Mouse (Mus musculus) adrenal gland, adult 18-20 months (tissue): ENCODE results near the gene Fanca. TPM values are rescaled to one million over a fixed set of nuclear protein-coding genes. Genes with fewer than 3 reads are reported as not detected.

Source experiments
- DNase-seq, 2 experiments: peaks; one replicate each; pipeline ENCODE4 v3.0.0; 2021 to 2022; ENCODE audit warnings: low spot score in 2 of 2
- long read RNA-seq, 2 experiments: library from polyadenylated mRNA; stranded (forward); transcript quantifications; one replicate each; pipeline ENCODE4 v2.0.0; 2021
- total RNA-seq, 2 experiments: library from RNA; stranded (reverse); gene quantifications; 1 replicate in 1 of 2; 2 replicates in 1 of 2; pipeline ENCODE4 v1.2.3; 2021

Fanca gene
- 1 to 10 TPM; 1.2 to 4.2 TPM for total RNA-seq
- long read RNA-seq, experiment 1 = 0 reads
- long read RNA-seq, experiment 2, partial matches to known transcripts = 2 of 3 reads
- long read RNA-seq, experiment 2, other reads (novel, unspliced or antisense) = 1 of 3 reads

DNA sequence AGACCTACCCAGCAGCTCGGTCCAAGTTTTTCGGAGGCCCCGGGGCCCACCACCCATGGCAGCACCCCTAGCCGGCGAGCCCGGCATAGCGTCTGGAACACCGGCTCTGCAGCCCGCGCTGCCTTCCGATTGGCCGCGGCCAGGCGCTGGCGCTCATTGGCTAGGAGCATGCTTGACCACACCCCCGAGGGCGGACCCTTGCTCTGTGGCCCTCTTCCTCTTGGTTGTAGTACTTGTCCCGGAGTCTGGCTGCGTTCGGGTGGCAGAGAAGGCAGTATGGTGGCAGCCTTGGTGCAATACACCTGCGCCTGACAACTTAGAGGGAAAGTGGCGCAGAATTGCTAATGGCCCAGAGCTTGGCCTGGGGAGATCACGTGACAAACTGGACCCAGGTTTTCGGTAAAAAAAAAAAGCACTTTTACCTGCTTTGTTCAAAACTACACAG is at the start of gene Fanca:
TSS of gene Fanca (minus strand) at position 110 of the 445 bp plus-strand sequence.
- peak; percentile 85 to 88 for DNase-seq

DNA sequence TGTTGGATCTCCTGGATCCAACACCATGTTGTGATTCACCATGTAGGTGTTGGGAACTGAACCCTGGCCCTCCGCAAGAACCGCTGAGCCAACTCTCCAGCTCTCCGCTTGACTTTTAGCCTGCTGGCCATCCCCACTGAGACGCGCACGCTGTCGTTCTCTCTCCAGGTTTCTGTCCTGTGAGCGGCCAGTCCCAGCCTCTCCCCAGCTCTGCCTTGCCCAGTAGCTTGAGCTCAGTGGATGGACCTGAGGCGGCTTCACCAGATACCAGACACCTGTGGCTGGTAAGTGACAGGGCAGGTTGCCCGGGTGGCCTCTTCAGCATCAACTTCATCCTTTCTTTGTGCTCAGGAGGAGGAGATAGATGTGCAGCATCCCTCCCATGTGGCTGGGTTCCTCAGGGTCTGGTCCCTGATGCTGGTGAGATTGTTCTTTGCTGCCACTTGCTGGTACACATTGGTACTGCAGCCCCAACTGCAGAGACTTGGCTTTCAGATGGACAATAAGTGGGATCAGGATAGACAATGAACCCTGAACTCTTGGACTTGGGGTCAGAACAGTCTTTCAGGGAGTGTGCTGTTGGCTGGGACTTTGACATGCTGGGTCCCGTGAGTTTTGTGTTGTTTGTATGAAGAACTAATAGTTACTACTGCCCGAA is 42.8 kb upstream of the Fanca start:
- DNase-seq = peak; percentile 75 to 82

DNA sequence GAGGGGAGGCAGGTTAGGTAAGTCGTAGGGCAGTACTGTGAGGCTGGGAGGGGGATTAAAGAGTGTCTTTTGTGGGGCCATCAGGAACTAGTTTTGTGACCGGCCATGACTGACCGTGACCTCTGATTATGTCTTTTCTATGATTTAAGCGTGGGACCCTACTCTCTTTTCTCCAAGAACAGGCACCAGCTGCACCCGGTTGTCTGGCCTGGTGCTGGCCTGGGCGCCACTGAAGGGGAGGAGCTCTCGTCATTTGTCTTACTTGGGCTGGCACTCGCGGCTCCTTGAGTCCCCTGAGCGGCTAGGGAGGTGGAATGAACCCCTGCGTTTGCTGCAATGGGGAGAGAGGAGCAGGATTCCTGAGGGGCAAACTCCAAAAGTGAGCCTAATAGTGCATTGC is 34.8 kb upstream of the Fanca start:
- no peak for DNase-seq

DNA sequence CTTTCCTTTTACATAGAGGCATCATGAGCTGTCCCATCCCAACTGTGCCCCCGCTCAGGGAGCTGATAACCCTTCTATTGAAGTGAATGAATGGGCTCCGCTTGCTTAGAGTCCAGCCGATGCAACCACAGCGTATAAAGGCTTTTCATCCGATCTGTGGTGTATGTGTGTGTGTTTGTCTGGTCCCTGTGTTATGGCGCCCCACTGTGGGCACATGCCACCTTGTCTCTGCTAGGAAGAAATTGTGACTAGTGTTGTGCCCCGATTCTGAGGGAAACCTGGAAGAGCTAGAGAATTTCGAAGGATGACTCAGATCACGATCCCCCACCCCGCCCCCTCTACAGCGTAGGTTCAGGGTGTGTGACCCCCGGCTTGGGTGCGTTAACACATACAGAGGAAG is 34.4 kb upstream of the Fanca start:
- DNase-seq = no peak

DNA sequence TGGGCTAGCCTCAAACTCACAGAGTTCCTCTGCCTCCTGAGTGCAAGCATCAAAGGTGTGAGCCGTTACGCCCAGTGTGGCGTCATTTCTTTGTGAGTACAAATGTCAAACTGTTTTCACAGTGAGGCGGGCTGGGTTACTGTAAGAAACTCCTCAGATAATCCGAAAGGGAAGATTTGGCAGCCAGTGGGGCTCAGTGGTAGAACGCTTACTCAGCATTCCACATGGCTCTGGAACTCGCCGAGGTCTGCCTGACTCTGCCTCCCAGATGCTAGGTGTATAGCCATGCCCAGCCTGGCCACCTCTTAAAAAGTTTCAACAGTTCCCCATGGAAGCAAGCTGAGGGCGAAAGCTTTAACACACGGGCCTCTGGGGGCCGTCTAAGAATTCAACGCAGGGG is 33.7 kb upstream of the Fanca start:
- DNase-seq = no peak

GRCm38 (mm10) chr8:123349073-123349472 is 30.7 kb upstream of the Fanca start:
- no peak for DNase-seq

DNA sequence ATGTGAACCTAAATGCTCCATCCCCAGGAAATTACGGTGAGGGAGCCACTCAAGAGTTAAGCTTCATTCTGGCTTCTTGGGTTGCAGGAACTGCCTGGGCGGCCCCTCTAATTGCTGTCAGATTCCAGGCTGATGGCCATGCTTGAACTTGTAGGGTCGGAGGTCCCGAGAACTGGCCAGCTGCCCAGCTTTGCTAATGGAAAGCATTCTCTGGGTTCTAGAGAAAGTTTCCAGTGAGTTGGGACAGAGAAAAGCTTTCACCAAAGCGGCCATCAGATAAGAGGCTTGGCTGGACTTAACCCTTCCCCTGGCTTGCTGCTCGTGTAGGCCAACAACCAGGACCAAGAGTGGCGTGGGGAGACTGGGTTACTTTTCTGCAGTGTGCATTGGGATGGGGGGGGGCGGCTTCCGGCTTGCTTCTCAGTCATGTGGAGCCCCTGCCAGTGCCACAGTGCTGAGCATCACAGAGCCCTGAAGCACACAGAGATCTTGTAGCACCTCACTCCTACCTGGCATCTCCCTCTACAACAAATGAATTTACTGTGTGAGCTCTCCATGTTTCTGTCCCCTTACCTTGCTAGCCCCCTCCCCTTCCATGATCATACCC is 30.0 kb upstream of the Fanca start:
- no peak for DNase-seq

DNA sequence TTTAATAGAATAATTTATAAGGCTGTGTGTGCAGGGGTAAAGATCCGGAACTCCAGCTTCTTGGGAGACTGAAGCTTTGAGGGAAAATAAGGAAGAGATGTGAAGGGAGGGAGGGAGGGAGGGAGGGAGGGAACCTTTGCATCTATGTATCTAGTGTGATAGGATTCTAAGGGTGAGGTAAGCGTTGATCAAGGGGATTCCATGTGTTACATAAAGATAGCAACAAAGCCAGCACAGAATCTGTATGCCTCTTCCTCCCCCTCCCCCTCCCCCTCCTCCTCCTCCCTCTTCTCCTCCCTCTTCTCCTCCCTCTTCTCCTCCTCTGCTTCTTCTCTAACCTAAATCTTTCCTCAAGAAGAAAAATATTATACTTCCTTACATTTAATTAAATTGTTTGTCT is 28.9 kb upstream of the Fanca start:
- DNase-seq = no peak

DNA sequence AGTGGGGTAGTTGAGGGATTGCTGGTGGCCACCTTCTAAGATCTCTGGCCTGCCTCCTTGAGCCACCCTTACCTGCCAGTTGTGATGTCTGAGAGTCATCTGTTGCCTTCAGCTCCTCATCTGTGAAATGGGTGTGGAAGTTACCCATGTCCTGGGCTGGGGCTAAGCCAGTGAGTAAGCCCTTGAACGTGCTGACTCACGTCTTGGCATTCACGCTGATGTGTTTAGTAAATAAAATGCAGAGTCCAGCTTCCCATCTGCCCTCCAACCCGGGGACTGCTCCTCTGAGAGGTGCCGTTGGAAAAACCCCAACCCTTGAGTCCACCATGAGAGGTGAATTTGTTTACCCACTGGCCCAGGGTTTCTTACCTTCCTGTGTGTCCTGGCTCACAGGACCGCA is 27.5 kb upstream of the Fanca start:
- DNase-seq = no peak

- no peak for DNase-seq
These were observed 26.8 kb upstream of the Fanca start for GRCm38 (mm10) chr8:123345135-123345534.

- DNase-seq = no peak
These were observed 25.0 kb upstream of the Fanca start for GRCm38 (mm10) chr8:123343422-123343821.

DNA sequence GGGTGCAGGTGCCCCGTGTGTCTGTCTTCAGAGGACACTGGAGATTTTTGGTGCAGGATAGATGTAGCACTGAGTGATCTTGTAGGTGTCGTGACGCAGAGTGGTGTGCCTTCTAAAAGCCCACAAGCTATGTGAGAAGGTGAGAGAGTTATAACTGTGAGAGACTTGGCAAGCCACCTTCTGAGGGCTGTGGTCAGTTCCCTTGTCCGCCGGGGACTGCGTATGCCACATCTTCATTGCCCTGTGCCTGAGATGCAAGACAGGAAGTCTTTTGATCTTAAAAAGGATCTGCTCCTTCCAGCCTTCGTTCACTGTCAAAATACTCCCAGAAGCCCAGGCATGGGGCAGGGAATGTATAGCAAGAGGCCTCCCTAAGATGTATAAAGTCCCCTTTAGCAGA is 24.5 kb upstream of the Fanca start:
- no peak for DNase-seq

GRCm38 (mm10) chr8:123342253-123342652 is 23.9 kb upstream of the Fanca start:
- no peak for DNase-seq

GRCm38 (mm10) chr8:123341040-123342015 is 23.0 kb upstream of the Fanca start:
- no peak for DNase-seq

DNA sequence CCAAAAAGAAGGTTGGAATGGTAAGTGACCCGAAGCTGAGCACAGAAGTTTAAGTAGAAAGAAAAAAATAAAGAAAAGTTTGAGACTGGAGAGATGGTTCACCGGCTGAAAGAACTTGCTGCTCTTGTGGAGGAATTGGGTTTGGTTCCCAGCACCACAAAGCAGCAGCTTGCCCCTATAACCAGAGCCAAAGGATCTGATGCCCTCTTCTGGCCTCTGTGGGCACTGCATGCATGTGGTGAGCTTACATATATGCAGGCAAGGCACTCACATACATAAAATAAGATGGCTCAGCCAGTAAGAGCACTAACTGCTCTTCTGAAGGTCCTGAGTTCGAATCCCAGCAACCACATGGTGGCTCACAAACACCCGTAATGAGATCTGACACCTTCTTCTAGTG is 21.7 kb upstream of the Fanca start:
- DNase-seq = no peak

DNA sequence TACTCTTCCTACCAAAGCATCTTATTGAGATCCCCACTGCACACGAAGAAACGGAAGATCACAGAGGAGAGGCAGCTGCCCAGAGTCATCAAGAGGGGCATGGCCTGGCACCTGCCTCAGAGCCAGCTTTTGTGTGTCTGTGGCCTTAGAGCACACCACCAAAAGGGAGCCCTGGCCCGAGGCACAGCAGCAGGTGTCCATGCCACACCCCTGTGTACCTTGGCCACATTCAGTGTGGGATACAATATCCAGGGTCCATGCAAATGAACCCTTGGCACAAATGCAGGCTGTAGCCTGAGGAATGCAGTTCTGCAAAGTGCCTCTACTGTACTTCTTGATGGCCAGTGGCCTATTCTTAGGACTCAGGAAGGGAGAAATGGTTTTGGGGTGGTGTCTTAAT is 19.1 kb upstream of the Fanca start:
- DNase-seq = no peak

DNA sequence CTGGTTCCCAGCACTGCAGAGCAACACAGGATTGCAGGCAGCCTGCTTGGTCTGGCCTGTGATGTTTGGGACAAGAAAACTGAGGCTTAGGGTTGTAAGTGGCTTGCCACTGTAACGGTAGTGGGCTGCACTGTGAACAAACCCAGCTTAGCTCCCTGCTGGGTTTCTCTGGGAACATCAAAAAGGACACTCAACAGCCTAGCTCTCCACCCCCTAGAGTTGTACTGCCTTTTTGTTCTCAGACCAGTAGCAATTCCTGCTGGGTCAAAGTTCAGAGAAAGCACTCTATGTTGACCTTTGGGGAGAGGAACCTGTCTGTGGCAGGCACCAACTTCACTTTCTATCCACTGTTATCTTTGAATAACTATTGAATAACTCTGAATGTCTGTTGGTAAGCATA is 16.1 kb upstream of the Fanca start:
- DNase-seq = no peak

GRCm38 (mm10) chr8:123333864-123334263 is 15.5 kb upstream of the Fanca start:
- no peak for DNase-seq

- DNase-seq = no peak
These were observed 14.8 kb upstream of the Fanca start for GRCm38 (mm10) chr8:123333091-123333587.

- peak; percentile 64 to 70 for DNase-seq
These were observed 14.1 kb upstream of the Fanca start, which contains the start of gene Spire2 for GRCm38 (mm10) chr8:123332262-123333090. Gene Spire2, plus strand, starts transcription at chr8:123332713.
